Mouse (Mus musculus): ENCODE measurements at regions not wholly inside any gene's neighbourhood (a gene's known extent, or its start where the extent isn't known, plus 50 kb on each side); places are given as distances from the start of the nearest gene placed in this dataset.

DNA sequence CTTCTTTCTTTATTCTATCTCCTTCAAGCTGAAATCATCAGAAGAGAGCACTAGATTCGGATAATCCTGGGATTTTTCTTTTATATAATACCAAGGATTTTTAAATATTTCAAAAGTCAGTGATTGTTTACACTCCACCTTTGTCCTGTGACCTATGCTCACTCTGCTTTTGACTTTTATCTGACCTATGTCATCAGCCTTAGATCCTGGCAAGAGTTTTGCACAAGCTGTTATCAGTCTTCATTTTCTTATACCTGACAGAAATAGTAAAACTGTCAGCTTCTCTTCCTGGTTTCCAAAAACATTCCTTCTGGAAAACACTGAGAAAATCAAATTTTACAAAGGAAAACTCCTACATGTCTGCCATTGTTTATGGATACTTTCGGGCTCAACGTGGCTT is 168.3 kb upstream of the Zic4 start:
- TF ChIP-seq CHD1 (IDR thresholded peaks at IDR 0.05; ENCODE audit: low read depth, low read length) (no peak), GATA1 (IDR thresholded peaks at IDR 0.05; ENCODE audit: low read depth, low read length) (no peak), MAFK (IDR thresholded peaks at IDR 0.05; ENCODE audit: borderline replicate concordance, low read depth, low read length) (no peak), POLR2A (IDR thresholded peaks at IDR 0.05; ENCODE audit: control insufficient read depth in 1 of 2, insufficient read depth in 1 of 2, low read depth in 1 of 2, low read length in 2 of 2, poor library complexity in 1 of 2) (no peak), MAZ (IDR thresholded peaks at IDR 0.05; ENCODE audit: low read depth, low read length) (no peak)

All from MEL (cell line).